Mouse (Mus musculus) A20 (cell line): ENCODE measurements at regions not wholly inside any gene's neighbourhood (a gene's known extent, or its start where the extent isn't known, plus 50 kb on each side); places are given as distances from the start of the nearest gene placed in this dataset.

ENCODE experiments used
- DNase-seq: peaks from one replicate; pipeline ENCODE4 v3.0.0-alpha.2; 2011; ENCODE audit warnings: low read depth, low spot score

- no peak for DNase-seq
Measured at GRCm38 (mm10) chr8:41648276-41648675, 231.4 kb upstream of the Frg1 start.

- no peak for DNase-seq
Measured at GRCm38 (mm10) chr8:41644626-41645025, 227.8 kb upstream of the Frg1 start.

GRCm38 (mm10) chr8:41623841-41624240 lies 207.0 kb upstream of the Frg1 start:
- no peak for DNase-seq

GRCm38 (mm10) chr8:41600255-41600654 lies 183.4 kb upstream of the Frg1 start:
- DNase-seq = no peak

- no peak for DNase-seq
Measured at GRCm38 (mm10) chr8:41594446-41594845, 177.6 kb upstream of the Frg1 start.

- DNase-seq = no peak
Measured at GRCm38 (mm10) chr8:41593666-41594042, 176.8 kb upstream of the Frg1 start.

GRCm38 (mm10) chr8:41592741-41593665 lies 176.1 kb upstream of the Frg1 start:
- DNase-seq = no peak

- no peak for DNase-seq
Measured at GRCm38 (mm10) chr8:41592174-41592573, 175.3 kb upstream of the Frg1 start.

GRCm38 (mm10) chr8:41588157-41588556 lies 171.3 kb upstream of the Frg1 start:
- DNase-seq = no peak

GRCm38 (mm10) chr8:41573027-41573885 lies 156.4 kb upstream of the Frg1 start:
- DNase-seq = peak; percentile 59

- no peak for DNase-seq
Measured at GRCm38 (mm10) chr8:41570566-41570965, 153.7 kb upstream of the Frg1 start.

GRCm38 (mm10) chr8:41561995-41562394 lies 145.1 kb upstream of the Frg1 start:
- no peak for DNase-seq

- DNase-seq = no peak
Measured at GRCm38 (mm10) chr8:41556819-41557218, 139.9 kb upstream of the Frg1 start.

GRCm38 (mm10) chr8:41552747-41553534 lies 136.1 kb upstream of the Frg1 start:
- DNase-seq = no peak

- DNase-seq = no peak
Measured at GRCm38 (mm10) chr8:41551925-41552414, 135.1 kb upstream of the Frg1 start.

GRCm38 (mm10) chr8:41550095-41550420 lies 133.2 kb upstream of the Frg1 start:
- no peak for DNase-seq

GRCm38 (mm10) chr8:41549220-41550094 lies 132.6 kb upstream of the Frg1 start:
- no peak for DNase-seq

- no peak for DNase-seq
Measured at GRCm38 (mm10) chr8:41547730-41548368, 131.0 kb upstream of the Frg1 start.

GRCm38 (mm10) chr8:41532212-41532611 lies 115.3 kb upstream of the Frg1 start:
- no peak for DNase-seq

- DNase-seq = no peak
Measured at GRCm38 (mm10) chr8:41529581-41529980, 112.7 kb upstream of the Frg1 start.
